Mouse (Mus musculus) hindbrain, embryonic 10.5 days (tissue): ENCODE results near the gene Slc37a4. TPM values are rescaled to one million over a fixed set of nuclear protein-coding genes. Genes with fewer than 3 reads are reported as not detected.
"Not testable (repeated sequence)": the region's sequence is repeated elsewhere in the genome, so short reads cannot be mapped to it uniquely, and the experiment has no call there.

Experiments
- DNase-seq: peaks from one replicate; pipeline ENCODE4 v3.0.0-alpha.2; 2017; ENCODE audit warnings: low spot score
- H3K27ac ChIP-seq: fragments of 300-500 bp; sonication (generic); 2 replicates; pipeline ENCODE4 v1.5.1; 2016; ENCODE audit warnings: mild to moderate bottlenecking, moderate library complexity
- H3K27me3 ChIP-seq: fragments of 300-500 bp; sonication (generic); 2 replicates; pipeline ENCODE4 v1.6.1; 2016; ENCODE audit warnings: mild to moderate bottlenecking; ENCODE audit not compliant: poor library complexity, insufficient read depth, severe bottlenecking
- H3K36me3 ChIP-seq: fragments of 300-500 bp; sonication (generic); 2 replicates; pipeline ENCODE4 v1.6.1; 2016; ENCODE audit warnings: mild to moderate bottlenecking, moderate library complexity
- H3K4me1 ChIP-seq: fragments of 300-500 bp; sonication (generic); replicated peaks from 2 replicates; pipeline ENCODE4 v1.6.1; 2016; ENCODE audit warnings: mild to moderate bottlenecking
- H3K4me3 ChIP-seq: fragments of 300-500 bp; sonication (generic); 2 replicates; pipeline ENCODE4 v1.5.1; 2016; ENCODE audit warnings: mild to moderate bottlenecking, moderate library complexity
- H3K9me3 ChIP-seq: fragments of 300-500 bp; sonication (generic); 2 replicates; pipeline ENCODE4 v1.6.1; 2016; ENCODE audit warnings: mild to moderate bottlenecking, moderate library complexity
- WGBS: fragments of 180-500 bp; shearing (Covaris S2); methylation state at CpG from one replicate; pipeline ENCODE4 v1.1.7; 2016; 5-methylcytosine and 5-hydroxymethylcytosine counted together
- polyA plus RNA-seq: library from polyadenylated mRNA; unstranded; fragments of >200 nt; fragmentation: Nextera tagmentation; extraction: Ambion mirVana; gene quantifications from 2 replicates; pipeline ENCODE4 v1.2.1, GENCODE M21; 2016

Slc37a4 gene
- polyA plus RNA-seq, 1 experiment from 2014 or later = 28.9 TPM

DNA sequence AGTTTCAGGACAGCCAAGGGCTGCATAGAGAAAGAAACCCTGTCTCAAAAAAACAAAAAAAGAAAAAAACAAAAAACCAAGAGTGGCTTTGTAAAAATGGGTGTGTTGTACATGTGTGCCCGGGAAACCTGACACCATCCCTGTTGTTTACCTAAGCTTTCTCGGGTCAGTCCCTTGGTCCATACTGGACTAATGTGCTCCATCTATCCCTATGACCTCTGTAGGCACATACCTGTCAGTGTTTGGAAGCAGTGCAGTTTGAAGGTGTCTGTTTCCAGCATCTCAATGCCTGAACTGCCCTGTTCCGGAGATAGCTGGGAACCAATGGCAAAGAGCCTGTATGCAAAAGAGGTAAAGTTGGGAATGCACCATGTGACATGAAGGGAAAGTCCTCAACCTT, 8.4 kb downstream of the Slc37a4 start:
- Histone ChIP-seq H3K27me3 (no peaks in the 10 kb centered on the region), H3K27ac (no peak overlapping the region), H3K9me3 (no peaks in the 10 kb centered on the region), H3K36me3 (peaks cover 74% of the 10 kb centered on the region), H3K4me1 (peaks cover 25% of the 10 kb centered on the region), H3K4me3 (no peak overlapping the region)
- WGBS = 85% methylated on average over 3 of the region's 3 CpGs
- DNase-seq = no peak

- Histone ChIP-seq H3K4me1 (peaks cover 25% of the 10 kb centered on the region), H3K27ac (peak within 1 kb of the TSS; percentile 94), H3K4me3 (peak within 1 kb of the TSS; percentile 83), H3K27me3 (no peaks in the 10 kb centered on the region), H3K9me3 (no peaks in the 10 kb centered on the region), H3K36me3 (peaks cover 74% of the 10 kb centered on the region)
- under 1% methylated on average over 51 of the region's 51 CpGs for WGBS
- peak; percentile 96 for DNase-seq
These were observed 10.5 kb downstream of the Slc37a4 start, which contains the start of the genes Rps25 and Trappc4 for GRCm38 (mm10) chr9:44406906-44407751. Gene Rps25 (plus strand): TSS chr9:44407139. Gene Trappc4 (minus strand): TSS chr9:44407600.

DNA sequence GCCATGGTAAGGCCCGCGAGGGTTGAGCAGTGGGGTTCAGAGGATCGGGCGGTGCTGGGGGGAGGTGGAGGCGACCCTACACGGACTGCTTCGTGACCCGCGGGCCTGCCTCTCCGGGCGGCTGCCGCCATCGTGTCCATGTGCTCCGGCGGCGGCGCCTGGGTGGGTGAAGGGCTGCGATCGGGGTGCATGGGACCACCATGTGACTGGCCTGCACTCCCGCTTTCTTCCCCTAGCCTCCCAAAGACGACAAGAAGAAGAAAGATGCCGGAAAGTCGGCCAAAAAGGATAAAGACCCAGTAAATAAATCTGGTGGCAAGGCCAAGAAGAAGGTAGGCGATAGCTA, 11.1 kb downstream of the Slc37a4 start:
- Histone ChIP-seq H3K36me3 (peaks cover 74% of the 10 kb centered on the region), H3K4me3 (peak overlapping the region; percentile 83), H3K27ac (peak overlapping the region; percentile 94), H3K4me1 (peaks cover 25% of the 10 kb centered on the region), H3K9me3 (no peaks in the 10 kb centered on the region), H3K27me3 (no peaks in the 10 kb centered on the region)
- DNase-seq = no peak
- under 1% methylated on average over 24 of the region's 24 CpGs for WGBS

GRCm38 (mm10) chr9:44408693-44409092, 12.0 kb downstream of the Slc37a4 start:
- Histone ChIP-seq H3K4me1 (peaks cover 25% of the 10 kb centered on the region), H3K36me3 (peaks cover 75% of the 10 kb centered on the region), H3K4me3 (peak overlapping the region; percentile 83)
- not testable (repeated sequence) for H3K27ac ChIP-seq, H3K9me3 ChIP-seq, DNase-seq, H3K27me3 ChIP-seq
- 84% methylated on average over 9 of the region's 9 CpGs for WGBS

GRCm38 (mm10) chr9:44410647-44411336, 14.1 kb downstream of the Slc37a4 start:
- DNase-seq = no peak
- Histone ChIP-seq H3K4me1 (peaks cover 17% of the 10 kb centered on the region), H3K27ac (no peak overlapping the region), H3K9me3 (no peaks in the 10 kb centered on the region), H3K36me3 (peaks cover 71% of the 10 kb centered on the region), H3K27me3 (no peaks in the 10 kb centered on the region), H3K4me3 (no peak overlapping the region)
- 90% methylated on average over 2 of the region's 2 CpGs for WGBS

- DNase-seq = no peak
- 86% methylated on average over 1 of the region's 1 CpGs for WGBS
- no peak overlapping the region for H3K27ac ChIP-seq
- H3K4me3 ChIP-seq = no peak overlapping the region
- peaks cover 76% of the 10 kb centered on the region for H3K36me3 ChIP-seq
- H3K9me3 ChIP-seq = no peaks in the 10 kb centered on the region
- H3K27me3 ChIP-seq = no peaks in the 10 kb centered on the region
- peaks cover 13% of the 10 kb centered on the region for H3K4me1 ChIP-seq
These were observed 15.0 kb downstream of the Slc37a4 start for GRCm38 (mm10) chr9:44411601-44412130.

GRCm38 (mm10) chr9:44412306-44412705, 15.7 kb downstream of the Slc37a4 start:
- 88% methylated on average over 4 of the region's 4 CpGs for WGBS
- no peak for DNase-seq
- H3K36me3 ChIP-seq = peaks cover 76% of the 10 kb centered on the region

DNA sequence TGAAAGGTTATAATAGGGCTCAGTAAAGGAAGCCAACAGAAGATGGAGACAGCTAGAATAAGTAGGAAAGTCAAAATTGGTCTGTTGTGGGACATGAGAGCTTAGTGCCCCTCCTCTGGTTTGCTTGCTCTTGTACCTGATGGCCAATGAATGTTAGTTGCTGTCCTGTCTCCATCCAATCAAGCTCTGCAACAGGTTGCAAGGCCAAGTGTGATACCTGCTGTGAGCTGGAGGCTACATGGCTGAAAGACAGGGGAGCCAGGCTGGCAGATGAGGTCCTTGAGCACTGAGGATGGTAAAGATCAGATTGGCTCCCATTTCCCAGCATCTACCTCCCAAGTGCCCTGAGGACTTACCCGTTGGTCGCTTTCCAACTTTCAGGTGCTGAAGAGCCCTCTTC, 16.1 kb downstream of the Slc37a4 start:
- H3K36me3 ChIP-seq = peaks cover 76% of the 10 kb centered on the region
- H3K4me1 ChIP-seq = peaks cover 21% of the 10 kb centered on the region
- H3K27me3 ChIP-seq = no peaks in the 10 kb centered on the region
- H3K4me3 ChIP-seq = no peak overlapping the region
- H3K9me3 ChIP-seq = no peaks in the 10 kb centered on the region
- no peak overlapping the region for H3K27ac ChIP-seq
- WGBS = 90% methylated on average over 2 of the region's 2 CpGs
- no peak for DNase-seq

More at GRCm38 (mm10) chr9:44412306-44412705, 15.7 kb downstream of the Slc37a4 start:
- Histone ChIP-seq H3K27me3 (no peaks in the 10 kb centered on the region), H3K9me3 (no peaks in the 10 kb centered on the region), H3K27ac (no peak overlapping the region), H3K4me3 (no peak overlapping the region), H3K4me1 (peaks cover 17% of the 10 kb centered on the region)

DNA sequence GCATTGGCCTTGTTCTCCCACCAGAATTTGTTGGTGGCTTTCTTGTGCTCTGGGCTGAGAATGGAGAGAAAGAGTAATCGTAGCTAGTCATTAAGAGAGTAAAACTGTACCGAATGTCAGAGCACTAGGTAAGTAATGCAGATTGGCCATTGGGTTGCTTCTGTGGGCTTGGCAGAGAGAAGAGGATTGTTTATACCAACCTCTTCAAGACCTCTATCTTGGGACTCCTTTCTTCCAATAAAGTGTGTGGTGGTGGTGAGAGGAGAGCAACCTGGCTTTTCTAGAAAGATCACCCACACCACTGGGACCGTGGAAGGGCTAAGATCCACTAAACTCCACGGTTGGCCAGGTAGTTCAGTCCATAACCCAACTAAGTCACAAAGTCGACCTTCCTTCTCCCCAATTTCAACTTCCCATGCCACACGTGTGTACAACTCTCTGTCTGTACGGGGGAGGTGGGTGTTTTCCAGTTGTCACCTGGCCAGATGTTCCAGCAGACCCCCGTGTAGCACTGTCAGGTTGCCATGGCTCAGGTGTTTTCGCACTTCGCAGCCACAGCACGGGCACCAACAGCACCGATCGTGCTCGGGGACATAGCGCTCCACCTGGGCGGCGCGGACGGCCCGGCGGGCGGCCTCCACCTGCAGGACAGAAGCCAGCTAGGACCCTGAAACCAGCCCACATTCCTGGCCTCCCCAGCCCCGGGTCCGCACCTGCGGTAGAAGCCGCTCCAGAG, 20.7 kb downstream of the Slc37a4 start:
- Histone ChIP-seq H3K36me3 (peaks cover 39% of the 10 kb centered on the region), H3K4me1 (peaks cover 14% of the 10 kb centered on the region), H3K9me3 (0 out of 2 replicates have a peak, but pooled peaks cover 5% of the 10 kb centered on the region), H3K27ac (peak overlapping the region; percentile 92), H3K4me3 (peak overlapping the region; percentile 85), H3K27me3 (no peaks in the 10 kb centered on the region)
- DNase-seq = no peak
- 9% methylated on average over 26 of the region's 26 CpGs for WGBS

DNA sequence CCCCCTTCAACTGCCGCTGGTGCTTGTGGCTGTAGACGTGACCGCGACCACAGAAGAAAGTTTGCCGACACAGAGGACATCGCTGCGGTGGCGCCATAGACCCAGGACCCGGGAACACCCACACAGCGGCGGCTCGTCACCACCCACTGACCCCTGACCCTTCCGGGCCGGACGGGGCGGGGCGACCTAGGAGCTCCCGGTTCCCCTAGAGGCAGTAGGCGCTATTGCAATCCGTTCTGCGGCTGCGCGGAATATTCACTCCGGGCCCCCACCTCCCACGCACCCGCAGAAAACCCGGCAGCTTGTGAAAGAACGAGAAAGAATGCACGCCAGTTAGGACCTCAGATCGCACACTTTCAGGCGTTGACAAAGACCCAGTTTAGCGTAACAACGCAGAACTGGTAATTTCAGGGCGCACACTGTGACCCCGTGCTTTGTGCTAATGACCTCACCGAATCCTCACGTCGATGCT, 21.3 kb downstream of the Slc37a4 start:
- Histone ChIP-seq H3K27me3 (no peaks in the 10 kb centered on the region), H3K4me1 (peaks cover 14% of the 10 kb centered on the region), H3K27ac (peak overlapping the region; percentile 92), H3K36me3 (peaks cover 32% of the 10 kb centered on the region), H3K9me3 (0 out of 2 replicates have a peak, but pooled peaks cover 5% of the 10 kb centered on the region), H3K4me3 (peak overlapping the region; percentile 85)
- WGBS = under 1% methylated on average over 38 of the region's 38 CpGs
- DNase-seq = peak; percentile 92

DNA sequence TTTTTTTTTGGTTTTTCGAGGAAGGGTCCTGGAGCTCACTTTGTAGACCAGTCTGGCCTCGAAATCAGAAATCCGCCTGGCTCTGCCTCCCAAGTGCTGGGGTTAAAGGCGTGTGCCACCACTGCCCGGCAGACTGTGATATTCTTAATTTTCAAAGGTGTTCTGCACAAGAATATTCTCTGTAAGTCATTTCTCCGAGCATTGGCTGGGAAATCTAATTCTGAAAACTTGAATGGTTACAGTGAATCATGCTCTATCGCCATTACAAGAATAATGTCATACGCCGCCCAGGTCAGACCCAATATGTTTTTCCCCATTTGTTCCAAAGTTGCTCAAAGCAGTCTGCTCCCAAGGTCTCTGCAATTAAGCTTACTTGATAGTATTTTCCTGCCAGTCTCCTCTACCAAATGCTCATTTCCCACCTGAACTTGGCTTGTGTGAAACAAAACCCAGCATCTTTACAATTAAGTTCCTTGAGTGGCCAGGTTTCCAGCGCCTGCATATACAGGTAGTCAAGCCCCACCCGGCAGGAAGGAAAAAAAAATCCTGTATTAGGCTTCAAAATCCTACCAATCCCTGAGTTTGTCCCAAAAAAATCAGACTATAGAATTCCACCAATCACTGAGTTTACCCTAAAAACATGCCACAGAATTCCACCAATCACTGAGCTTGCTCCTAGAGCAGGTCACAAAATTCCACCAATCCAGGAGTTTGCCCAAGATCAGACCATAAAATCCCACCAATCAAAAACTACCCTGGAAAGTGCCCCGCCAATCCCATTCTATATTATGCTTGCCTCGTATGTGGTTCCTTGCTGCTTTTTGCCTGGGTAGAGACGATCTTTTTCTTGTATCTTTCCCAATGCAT, 22.1 kb downstream of the Slc37a4 start, which contains the start of gene Ccdc84:
Ccdc84 (minus strand) TSS at position 51 of the 867 bp plus-strand sequence.
- peaks cover 24% of the 10 kb centered on the region for H3K36me3 ChIP-seq
- 81% methylated on average over 14 of the region's 14 CpGs for WGBS
- peak within 1 kb of the TSS; percentile 85 for H3K4me3 ChIP-seq
- H3K27ac ChIP-seq = peak within 1 kb of the TSS; percentile 92
- H3K4me1 ChIP-seq = peaks cover 14% of the 10 kb centered on the region
- DNase-seq = no peak
- H3K9me3 ChIP-seq = 0 out of 2 replicates have a peak, but pooled peaks cover 5% of the 10 kb centered on the region
- H3K27me3 ChIP-seq = no peaks in the 10 kb centered on the region
